Mouse (Mus musculus): ENCODE measurements around the gene Cenpn. TPM values are rescaled to one million over a fixed set of nuclear protein-coding genes. Genes with fewer than 3 reads are reported as not detected.

Gene Cenpn
- polyA plus RNA-seq, 1 experiment, result 9.2 TPM

- H3K36me3 ChIP-seq (ENCODE audit: control insufficient read depth, insufficient read depth), result peaks cover 4% of the 10 kb centered on the region
- no peak overlapping the region for H3ac ChIP-seq (ENCODE audit: control insufficient read depth, insufficient read length)
- no peak overlapping the region for H3K4me2 ChIP-seq (ENCODE audit: low read depth)
- no peak overlapping the region for H3K4me3 ChIP-seq
- TF ChIP-seq POLR2A (IDR thresholded peaks at IDR 0.05; ENCODE audit: insufficient read length, low read depth) (no peak), POLR2AphosphoS2 (IDR thresholded peaks at IDR 0.05; ENCODE audit: insufficient read length, low read depth) (no peak), MYOG (IDR thresholded peaks at IDR 0.05; ENCODE audit: control insufficient read depth in 1 of 3, insufficient read depth in 1 of 3, insufficient read length in 2 of 3, low read depth in 2 of 3) (peak in 1 of 3 experiments; percentile 10), MYOD1 (IDR thresholded peaks at IDR 0.05; ENCODE audit: control insufficient read depth in 1 of 3, insufficient read length in 2 of 3, low read depth in 2 of 3) (no peak)
- H3K79me2 ChIP-seq (ENCODE audit: control insufficient read depth, insufficient read depth), result no peaks in the 10 kb centered on the region
- no peaks in the 10 kb centered on the region for H3K27me3 ChIP-seq (ENCODE audit: control insufficient read depth, insufficient read depth, insufficient read length)
Measured at GRCm38 (mm10) chr8:116927880-116928279, 6.3 kb downstream of the Cenpn start.

GRCm38 (mm10) chr8:116928588-116928987, 7.1 kb downstream of the Cenpn start:
- peaks cover 4% of the 10 kb centered on the region for H3K36me3 ChIP-seq (ENCODE audit: control insufficient read depth, insufficient read depth)
- TF ChIP-seq POLR2AphosphoS2 (IDR thresholded peaks at IDR 0.05; ENCODE audit: insufficient read length, low read depth), result no peak
- no peak for TF ChIP-seq MYOG (IDR thresholded peaks at IDR 0.05; ENCODE audit: control insufficient read depth in 1 of 3, insufficient read depth in 1 of 3, insufficient read length in 2 of 3, low read depth in 2 of 3)
- TF ChIP-seq MYOD1 (IDR thresholded peaks at IDR 0.05; ENCODE audit: control insufficient read depth in 1 of 3, insufficient read length in 2 of 3, low read depth in 2 of 3), result no peak
- TF ChIP-seq TCF3 (IDR thresholded peaks at IDR 0.05; ENCODE audit: insufficient read length, low read depth), result no peak
- no peak for TF ChIP-seq TCF12 (IDR thresholded peaks at IDR 0.05; ENCODE audit: insufficient read depth, poor library complexity, severe bottlenecking)
- no peak for TF ChIP-seq SRF (IDR thresholded peaks at IDR 0.05; ENCODE audit: control insufficient read depth, insufficient read length, low read depth)
- no peak for TF ChIP-seq E2F4 (IDR thresholded peaks at IDR 0.05; ENCODE audit: insufficient read depth)
- no peak for TF ChIP-seq CEBPB (IDR thresholded peaks at IDR 0.05; ENCODE audit: insufficient read depth, poor library complexity, severe bottlenecking)
- no peak for TF ChIP-seq MAX (IDR thresholded peaks at IDR 0.05; ENCODE audit: low read depth)
- no peak for TF ChIP-seq USF1 (IDR thresholded peaks at IDR 0.05; ENCODE audit: low read depth)
- TF ChIP-seq REST (IDR thresholded peaks at IDR 0.05; ENCODE audit: insufficient read depth, insufficient read length), result no peak

GRCm38 (mm10) chr8:116934976-116935375, 13.4 kb downstream of the Cenpn start:
- no peak for TF ChIP-seq POLR2A (IDR thresholded peaks at IDR 0.05; ENCODE audit: insufficient read length, low read depth)
- no peak for TF ChIP-seq SRF (IDR thresholded peaks at IDR 0.05; ENCODE audit: control insufficient read depth, insufficient read length, low read depth)
- no peak for TF ChIP-seq TCF12 (IDR thresholded peaks at IDR 0.05; ENCODE audit: insufficient read depth, poor library complexity, severe bottlenecking)
- no peak for TF ChIP-seq REST (IDR thresholded peaks at IDR 0.05; ENCODE audit: insufficient read depth, insufficient read length)
- no peak for TF ChIP-seq MYOD1 (IDR thresholded peaks at IDR 0.05; ENCODE audit: control insufficient read depth in 1 of 3, insufficient read length in 2 of 3, low read depth in 2 of 3)
- TF ChIP-seq E2F4 (IDR thresholded peaks at IDR 0.05; ENCODE audit: insufficient read depth), result no peak
- no peak for TF ChIP-seq CEBPB (IDR thresholded peaks at IDR 0.05; ENCODE audit: insufficient read depth, poor library complexity, severe bottlenecking)
- no peak for TF ChIP-seq MAX (IDR thresholded peaks at IDR 0.05; ENCODE audit: low read depth)
- no peak for TF ChIP-seq MYOG (IDR thresholded peaks at IDR 0.05; ENCODE audit: control insufficient read depth in 1 of 3, insufficient read depth in 1 of 3, insufficient read length in 2 of 3, low read depth in 2 of 3)
- TF ChIP-seq USF1 (IDR thresholded peaks at IDR 0.05; ENCODE audit: low read depth), result no peak
- no peak for TF ChIP-seq POLR2AphosphoS2 (IDR thresholded peaks at IDR 0.05; ENCODE audit: insufficient read length, low read depth)
- no peak for TF ChIP-seq TCF3 (IDR thresholded peaks at IDR 0.05; ENCODE audit: insufficient read length, low read depth)
- H3K36me3 ChIP-seq (ENCODE audit: control insufficient read depth, insufficient read depth), result peaks cover 4% of the 10 kb centered on the region
- no peaks in the 10 kb centered on the region for H3K79me2 ChIP-seq (ENCODE audit: control insufficient read depth, insufficient read depth)
- no peak overlapping the region for H3K4me2 ChIP-seq (ENCODE audit: low read depth)
- no peak overlapping the region for H3K4me3 ChIP-seq
- H3ac ChIP-seq (ENCODE audit: control insufficient read depth, insufficient read length), result no peak overlapping the region
- no peaks in the 10 kb centered on the region for H3K27me3 ChIP-seq (ENCODE audit: control insufficient read depth, insufficient read depth, insufficient read length)

More at GRCm38 (mm10) chr8:116928588-116928987, 7.1 kb downstream of the Cenpn start:
- Histone ChIP-seq H3K27me3 (ENCODE audit: control insufficient read depth, insufficient read depth, insufficient read length) (no peaks in the 10 kb centered on the region), H3ac (ENCODE audit: control insufficient read depth, insufficient read length) (no peak overlapping the region), H3K4me3 (no peak overlapping the region), H3K4me2 (ENCODE audit: low read depth) (no peak overlapping the region), H3K79me2 (ENCODE audit: control insufficient read depth, insufficient read depth) (no peaks in the 10 kb centered on the region)

GRCm38 (mm10) chr8:116935506-116935905, 14.0 kb downstream of the Cenpn start:
- H3K4me2 ChIP-seq (ENCODE audit: low read depth), result no peak overlapping the region
- no peaks in the 10 kb centered on the region for H3K27me3 ChIP-seq (ENCODE audit: control insufficient read depth, insufficient read depth, insufficient read length)
- peaks cover 4% of the 10 kb centered on the region for H3K36me3 ChIP-seq (ENCODE audit: control insufficient read depth, insufficient read depth)
- no peaks in the 10 kb centered on the region for H3K79me2 ChIP-seq (ENCODE audit: control insufficient read depth, insufficient read depth)
- H3K4me3 ChIP-seq, result no peak overlapping the region
- H3ac ChIP-seq (ENCODE audit: control insufficient read depth, insufficient read length), result no peak overlapping the region
- no peak for TF ChIP-seq SRF (IDR thresholded peaks at IDR 0.05; ENCODE audit: control insufficient read depth, insufficient read length, low read depth)
- TF ChIP-seq TCF3 (IDR thresholded peaks at IDR 0.05; ENCODE audit: insufficient read length, low read depth), result no peak
- TF ChIP-seq MYOD1 (IDR thresholded peaks at IDR 0.05; ENCODE audit: control insufficient read depth in 1 of 3, insufficient read length in 2 of 3, low read depth in 2 of 3), result no peak
- no peak for TF ChIP-seq USF1 (IDR thresholded peaks at IDR 0.05; ENCODE audit: low read depth)
- TF ChIP-seq TCF12 (IDR thresholded peaks at IDR 0.05; ENCODE audit: insufficient read depth, poor library complexity, severe bottlenecking), result no peak
- TF ChIP-seq E2F4 (IDR thresholded peaks at IDR 0.05; ENCODE audit: insufficient read depth), result no peak
- no peak for TF ChIP-seq POLR2A (IDR thresholded peaks at IDR 0.05; ENCODE audit: insufficient read length, low read depth)
- no peak for TF ChIP-seq POLR2AphosphoS2 (IDR thresholded peaks at IDR 0.05; ENCODE audit: insufficient read length, low read depth)
- TF ChIP-seq CEBPB (IDR thresholded peaks at IDR 0.05; ENCODE audit: insufficient read depth, poor library complexity, severe bottlenecking), result no peak
- TF ChIP-seq REST (IDR thresholded peaks at IDR 0.05; ENCODE audit: insufficient read depth, insufficient read length), result no peak
- no peak for TF ChIP-seq MAX (IDR thresholded peaks at IDR 0.05; ENCODE audit: low read depth)
- no peak for TF ChIP-seq MYOG (IDR thresholded peaks at IDR 0.05; ENCODE audit: control insufficient read depth in 1 of 3, insufficient read depth in 1 of 3, insufficient read length in 2 of 3, low read depth in 2 of 3)

All from myocyte (in vitro differentiated cells).